Mouse (Mus musculus) lung, adult 10 weeks (tissue): ENCODE data around the gene Bpifa1. TPM values are rescaled to one million over a fixed set of nuclear protein-coding genes. Genes with fewer than 3 reads are reported as not detected.

ENCODE experiments used
- polyA plus RNA-seq: library from polyadenylated mRNA; stranded (reverse); fragments of 350-450 nt; fragmentation: Illumina TruSeq; extraction: RNeasy Lipid Tissue Mini Kit (QIAGEN cat#74804); gene quantifications from one replicate; pipeline ENCODE4 v1.2.3, GENCODE M21; 2014; ENCODE audit warnings: low read depth, low replicate concordance; ENCODE audit not compliant: insufficient read depth

Gene Bpifa1
- polyA plus RNA-seq: 673 TPM

GRCm38 (mm10) chr2:154142580-154142979 lies at the start of gene Bpifa1:
Gene Bpifa1 (plus strand): TSS chr2:154142880.

GRCm38 (mm10) chr2:154130120-154130519 lies 12.6 kb upstream of the Bpifa1 start, which contains the start of gene Bpifa3:
Gene Bpifa3 (plus strand): TSS chr2:154130336.

GRCm38 (mm10) chr2:154162307-154162706 lies 19.6 kb downstream of the Bpifa1 start, which contains the start of gene Bpifa5:
Gene Bpifa5 (plus strand): TSS chr2:154162607.

GRCm38 (mm10) chr2:154190546-154191258 lies 48.0 kb downstream of the Bpifa1 start, which contains the start of gene Bpifb1:
Gene Bpifb1 (plus strand): TSS chr2:154190818.

Other genes starting within 250 kb of the Bpifa1 start
- gene Bpifb6, start 242.5 kb upstream of the Bpifa1 start, polyA plus RNA-seq: not detected
- gene Bpifb3, start 224.7 kb upstream of the Bpifa1 start, polyA plus RNA-seq: not detected
- not detected for gene Bpifb4, start 204.7 kb upstream of the Bpifa1 start, polyA plus RNA-seq
- not detected for gene Bpifa6, start 167.9 kb upstream of the Bpifa1 start, polyA plus RNA-seq
- 0.51 TPM for gene Bpifa2, start 134.6 kb upstream of the Bpifa1 start, polyA plus RNA-seq
- not detected for gene Bpifa3, start 12.5 kb upstream of the Bpifa1 start, polyA plus RNA-seq
- gene Bpifa5, start 19.7 kb downstream of the Bpifa1 start, polyA plus RNA-seq: not detected
- 88.5 TPM for gene Bpifb1, start 47.9 kb downstream of the Bpifa1 start, polyA plus RNA-seq
- gene Bpifb5, start 80.9 kb downstream of the Bpifa1 start, polyA plus RNA-seq: 2.7 TPM
- gene Bpifb9a, start 115.0 kb downstream of the Bpifa1 start, polyA plus RNA-seq: not detected
- gene Bpifb9b, start 164.3 kb downstream of the Bpifa1 start, polyA plus RNA-seq: not detected
- 7.4 TPM for gene Cdk5rap1, start 230.1 kb downstream of the Bpifa1 start, polyA plus RNA-seq